Mouse (Mus musculus): ENCODE measurements at regions not wholly inside any gene's neighbourhood (a gene's known extent, or its start where the extent isn't known, plus 50 kb on each side); places are given as distances from the start of the nearest gene placed in this dataset.

DNA sequence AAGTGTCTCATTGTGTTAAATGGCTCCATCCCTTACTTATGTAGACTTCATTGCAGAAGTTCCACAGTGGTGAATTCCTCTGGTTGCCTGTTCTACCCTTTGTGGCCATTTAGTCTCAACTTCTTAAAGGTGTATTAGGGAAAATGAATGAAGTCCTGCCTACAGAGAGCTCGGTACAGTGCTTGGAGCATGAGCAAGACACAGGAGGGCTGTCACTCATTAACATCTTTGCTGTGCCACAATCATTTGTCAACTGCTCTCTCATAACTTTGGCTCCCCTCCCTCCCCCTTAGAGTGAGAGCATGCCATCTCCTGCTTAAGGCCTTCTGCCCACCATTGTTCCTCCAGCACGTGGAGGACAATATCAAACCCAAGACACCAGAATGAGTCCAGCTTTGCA lies 90.5 kb upstream of the Vav3 start:
- TF ChIP-seq CTCF (conservative IDR thresholded peaks at IDR 0.05 in 1 of 2, IDR thresholded peaks at IDR 0.05 in 1 of 2; ENCODE audit: low read depth in 2 of 2, low read length in 2 of 2) = no peak
- TF ChIP-seq MAFK (IDR thresholded peaks at IDR 0.05; ENCODE audit: insufficient replicate concordance, low read length) = no peak
- TF ChIP-seq NELFE (IDR thresholded peaks at IDR 0.05; ENCODE audit: low read depth, low read length) = no peak
